Mouse (Mus musculus) frontal cortex, postnatal 10 days (tissue): Measurements from ENCODE around the gene Abca5.
"Not testable (repeated sequence)": the region's sequence is repeated elsewhere in the genome, so short reads cannot be mapped to it uniquely, and the experiment has no call there.

Experiments used
- DNase-seq, 2 experiments: peaks; one replicate each; pipeline ENCODE4 v3.0.0; 2022; ENCODE audit warnings: low spot score in 2 of 2, mixed read lengths in 1 of 2

Gene Abca5

DNA sequence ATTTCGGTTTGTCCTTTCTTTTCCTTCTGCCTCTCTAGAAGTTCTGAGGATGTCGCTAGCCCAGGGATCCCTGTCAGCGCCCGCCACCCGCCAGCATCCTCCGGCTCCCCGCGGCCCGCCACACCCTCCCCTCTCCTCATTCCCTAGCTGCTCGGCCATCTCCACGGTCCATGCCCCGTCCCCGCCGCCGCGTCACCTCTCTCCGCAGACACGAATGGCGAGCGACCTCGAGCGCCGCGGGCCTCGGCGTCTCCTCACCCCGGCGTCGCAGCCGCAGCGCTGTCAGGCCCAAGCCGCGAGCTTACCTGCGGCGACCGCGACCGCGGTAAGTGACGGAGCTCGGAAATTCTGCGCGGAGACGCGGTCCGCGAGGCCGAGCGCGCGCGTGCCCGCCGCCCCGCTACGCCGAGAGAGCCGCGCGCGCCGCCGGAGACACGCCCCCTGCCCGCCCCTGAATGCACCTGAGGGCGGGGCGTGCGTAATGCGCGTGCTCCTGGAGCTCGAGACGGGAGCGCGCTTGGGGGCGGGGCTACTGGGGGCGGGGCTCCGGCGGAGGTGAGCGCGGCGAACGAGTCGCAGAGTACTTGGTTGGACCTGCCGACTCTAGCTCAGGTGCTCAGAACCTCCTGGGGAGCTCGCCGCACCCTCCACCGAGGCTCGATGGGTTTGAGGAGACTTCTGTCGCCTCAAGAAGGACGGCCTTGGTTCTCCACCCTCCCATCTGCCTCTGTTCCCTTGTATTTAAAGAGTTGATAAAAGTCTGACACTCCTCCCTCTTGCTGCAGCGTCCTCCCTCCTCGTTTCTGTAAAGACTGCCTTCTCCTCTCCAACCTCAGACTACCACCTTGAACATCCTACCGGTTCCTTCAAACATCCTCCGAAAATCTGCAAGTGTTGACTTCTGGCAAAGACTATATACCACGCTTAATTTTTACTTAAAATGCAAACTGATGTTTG lies at the start of gene Abca5:
Abca5 (minus strand) TSS at position 428 of the 957 bp plus-strand sequence.
- DNase-seq, result peak; percentile 61 to 82

DNA sequence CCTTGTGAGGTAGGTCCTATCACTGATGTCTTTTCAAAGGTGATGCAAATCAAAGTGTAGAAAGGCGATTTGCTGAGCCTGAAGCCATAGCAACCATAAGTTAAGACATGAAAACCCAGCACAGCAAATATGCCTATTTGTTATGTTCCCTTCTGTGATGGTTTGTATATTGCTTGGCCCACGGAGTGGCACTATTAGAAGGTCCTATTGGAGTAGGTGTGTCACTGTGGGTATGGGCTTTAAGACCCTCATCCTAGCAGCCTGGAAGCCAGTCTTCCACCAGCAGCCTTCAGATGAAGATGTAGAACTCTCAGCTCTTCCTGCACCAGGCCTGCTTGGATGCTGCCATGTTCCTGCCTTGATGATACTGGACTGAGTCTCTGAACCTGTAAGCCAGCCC lies 48.0 kb upstream of the Abca5 start:
- DNase-seq, result no peak

DNA sequence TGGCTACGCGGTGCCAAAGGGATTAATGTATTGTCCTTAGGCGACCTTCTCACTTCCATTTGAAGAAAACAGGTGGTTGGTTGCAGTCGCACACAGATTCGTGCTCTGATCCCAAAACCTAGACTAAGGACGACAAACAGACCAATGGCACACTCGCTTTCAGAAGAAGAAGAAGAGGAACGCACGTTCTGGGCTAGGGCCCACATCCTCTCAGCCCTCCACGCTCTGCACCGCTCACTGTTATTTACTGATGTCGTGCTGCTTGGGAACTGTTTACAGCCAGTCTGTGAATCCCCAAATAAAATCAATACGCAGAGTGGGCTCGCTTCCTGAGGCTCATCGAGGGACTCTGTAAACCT lies 42.8 kb upstream of the Abca5 start:
- DNase-seq, result no peak

DNA sequence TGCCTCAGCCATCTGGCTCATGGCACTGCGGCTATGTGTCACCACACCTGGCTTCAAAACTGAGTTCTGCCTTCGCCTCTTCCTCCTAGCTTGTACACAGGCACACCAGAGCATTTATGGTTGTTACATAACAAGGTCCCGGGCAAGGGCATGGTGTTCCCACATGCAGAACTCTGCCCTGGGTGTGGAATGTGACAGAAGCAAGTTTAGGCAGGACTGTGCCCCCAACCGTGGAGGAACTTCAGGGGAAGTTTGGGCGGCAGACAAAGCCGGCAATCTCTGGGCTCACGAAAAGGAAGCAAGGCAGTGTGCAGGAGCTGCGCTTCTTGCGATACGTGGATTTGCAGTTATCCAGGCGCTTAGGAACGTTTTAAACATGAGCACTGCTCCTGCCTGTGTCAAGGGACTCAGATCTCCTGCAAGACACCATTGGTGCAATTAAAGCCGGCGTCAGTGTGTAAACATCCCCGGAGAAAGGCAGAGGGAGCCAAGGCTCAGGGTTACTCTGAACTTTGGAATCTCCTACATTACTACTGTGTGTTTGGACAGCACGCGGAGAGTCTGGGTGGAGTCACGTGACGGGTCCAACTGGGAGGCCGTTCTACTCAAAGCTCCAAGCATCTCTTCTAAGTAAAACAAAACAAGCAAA lies 42.3 kb upstream of the Abca5 start:
- peak; percentile 23 to 29 for DNase-seq

DNA sequence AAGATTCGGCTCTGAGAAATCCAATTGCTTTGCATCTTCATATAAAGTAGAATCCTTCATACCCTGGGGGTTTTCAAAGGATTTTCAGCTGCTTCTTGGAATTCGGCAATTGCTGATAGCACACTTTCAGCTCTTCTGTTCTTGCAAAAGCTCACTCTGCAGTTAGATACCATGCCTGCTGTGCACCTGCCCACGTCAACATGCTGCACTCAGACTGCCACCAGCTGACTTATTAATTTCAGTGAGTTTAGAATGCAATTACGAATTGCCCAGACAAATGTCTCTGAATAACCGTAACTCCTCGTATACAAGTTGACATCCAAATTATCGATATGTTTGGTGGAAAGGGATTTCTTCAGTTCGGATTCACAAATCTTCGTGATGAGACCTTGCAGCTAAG lies 36.5 kb upstream of the Abca5 start:
- no peak for DNase-seq

DNA sequence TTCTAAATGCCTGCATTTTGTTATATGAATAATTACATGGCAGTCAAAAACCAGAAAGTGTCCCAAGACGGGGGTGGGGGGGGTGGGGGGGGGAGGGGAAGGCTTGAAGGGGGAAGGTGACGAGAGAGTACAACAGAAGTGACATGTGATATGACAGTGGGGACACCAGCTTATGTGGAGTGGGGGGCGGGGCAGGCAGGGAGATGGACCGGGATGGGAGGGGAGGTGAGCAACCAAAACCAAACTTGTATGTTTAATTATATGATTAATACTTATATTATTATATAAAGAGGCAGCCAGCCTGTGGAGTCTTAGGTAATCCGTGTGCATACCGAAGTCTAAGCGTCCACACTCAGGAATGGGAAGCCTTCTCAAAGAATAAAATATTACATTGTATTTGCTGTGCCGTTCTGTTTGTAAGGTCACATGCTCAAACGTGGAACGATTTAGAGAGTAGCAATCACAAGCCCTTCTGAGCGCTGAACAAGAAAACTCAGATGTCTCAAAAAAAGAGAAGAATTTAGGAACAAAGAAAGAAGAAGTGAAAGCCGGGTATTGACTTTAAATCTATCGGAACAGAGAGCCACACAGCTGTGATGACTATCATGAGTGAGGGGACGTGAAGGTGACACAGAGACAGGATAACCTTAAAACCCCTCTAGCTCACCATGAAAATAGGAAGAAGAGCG lies 34.9 kb upstream of the Abca5 start:
- DNase-seq, result no peak

DNA sequence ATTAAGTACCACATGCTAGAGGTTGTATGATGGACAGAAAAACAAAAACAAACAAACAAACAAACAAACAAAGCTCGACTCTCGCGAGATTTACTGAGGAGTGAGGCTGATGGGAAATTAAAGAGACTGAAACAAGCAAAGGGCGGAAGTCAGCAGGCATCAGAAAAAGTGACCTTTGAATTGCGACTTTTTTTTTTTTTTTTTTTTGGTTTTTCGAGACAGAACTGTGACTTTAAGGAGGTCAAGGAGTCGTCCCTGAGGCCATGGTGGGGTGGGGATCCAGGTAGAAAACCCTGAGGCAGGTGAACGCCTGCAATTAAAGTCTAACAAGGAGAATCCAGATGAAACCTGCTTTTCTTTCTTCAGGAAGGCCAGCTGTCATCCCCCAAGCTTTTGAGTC lies 34.3 kb upstream of the Abca5 start:
- no peak for DNase-seq

DNA sequence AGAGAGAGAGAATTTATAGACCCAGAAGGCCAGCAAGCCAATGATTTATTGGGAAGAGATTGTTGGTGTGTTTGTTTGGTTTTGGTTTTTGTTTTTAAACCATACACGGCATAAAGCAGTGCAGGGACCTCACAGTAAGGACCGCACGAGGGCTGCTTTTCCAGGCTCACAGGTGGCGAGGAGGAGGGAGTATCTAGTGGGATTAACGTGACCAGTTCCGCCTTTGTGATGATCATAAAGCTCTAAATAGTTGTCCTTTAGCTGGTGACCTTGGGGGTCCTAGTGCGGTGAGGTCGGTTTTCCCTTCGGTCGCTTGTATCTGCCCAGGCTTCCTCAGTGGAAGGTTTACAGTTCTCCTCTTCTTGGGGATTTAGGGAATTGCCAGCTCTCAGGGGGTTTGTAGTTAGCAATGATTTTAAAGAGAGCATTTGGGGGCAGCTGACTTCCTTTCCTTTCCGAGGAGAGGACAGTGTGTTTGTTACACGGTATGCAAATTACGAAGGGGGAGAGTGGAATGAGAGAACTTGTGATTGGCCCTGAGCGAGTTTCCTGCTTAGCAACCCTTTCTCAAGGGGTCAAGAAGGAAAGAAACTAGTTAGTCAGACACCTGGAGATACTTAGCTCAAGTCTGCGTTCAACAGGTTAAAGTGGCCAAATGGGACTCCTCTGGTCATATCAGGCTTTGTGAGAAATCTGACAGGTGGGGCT lies 31.9 kb upstream of the Abca5 start:
- no peak for DNase-seq

DNA sequence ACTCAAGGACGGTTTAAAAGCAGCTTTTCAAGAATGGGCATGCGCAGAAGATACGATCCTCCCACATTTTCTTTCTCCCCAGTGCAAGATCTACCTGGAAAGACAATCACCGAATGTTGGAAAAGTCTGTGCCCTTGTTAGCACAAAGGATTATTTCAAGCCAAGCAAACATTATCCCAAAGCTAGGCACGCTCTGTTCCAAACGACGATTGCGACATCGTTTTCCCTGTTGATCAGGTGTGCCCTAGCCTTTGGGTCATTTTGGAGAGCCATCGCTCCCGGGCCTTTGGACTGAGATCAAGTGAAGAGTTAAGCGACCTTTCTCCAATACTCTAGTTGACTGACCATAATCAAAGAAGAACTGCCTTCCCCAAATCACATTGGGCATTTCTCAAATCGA lies 30.1 kb upstream of the Abca5 start:
- DNase-seq, result no peak

DNA sequence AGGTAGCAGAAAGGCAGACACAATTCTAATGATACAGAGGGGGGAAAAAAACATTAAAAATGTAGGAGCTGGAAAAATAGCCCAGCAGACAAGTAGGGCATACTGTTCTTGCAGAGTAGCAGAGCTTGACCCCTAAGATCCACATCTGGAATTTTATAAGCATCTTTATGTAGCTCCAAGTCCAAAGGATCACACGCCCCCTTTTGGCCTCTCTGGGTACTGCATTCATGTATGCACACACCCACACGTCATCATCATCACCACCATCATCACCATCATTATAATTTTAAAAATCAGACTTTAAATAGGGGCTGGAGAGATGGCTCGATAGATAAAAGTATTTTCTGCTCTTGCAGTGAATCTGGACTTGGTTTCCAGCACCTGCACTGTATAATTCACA lies 29.4 kb upstream of the Abca5 start:
- DNase-seq, result no peak

DNA sequence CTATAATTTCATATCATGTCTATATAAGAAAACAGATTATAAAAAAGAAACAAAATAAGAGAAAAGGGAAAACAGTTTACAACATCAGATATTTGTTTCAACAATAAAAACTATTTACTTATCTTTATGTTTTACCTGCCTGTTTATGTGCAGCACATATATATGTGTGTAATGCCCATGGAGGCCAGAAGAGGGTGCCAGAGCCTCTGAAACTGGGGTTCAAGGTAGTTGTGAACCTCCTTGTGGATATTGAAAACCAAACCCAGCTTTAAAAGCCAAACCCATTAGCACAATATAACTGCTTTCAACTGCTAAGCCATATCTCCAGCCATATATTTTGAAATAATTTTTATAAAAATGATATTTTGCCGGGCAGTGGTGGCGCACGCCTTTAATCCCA lies 27.5 kb upstream of the Abca5 start:
- peak in 1 of 2 experiments; percentile 20 for DNase-seq

DNA sequence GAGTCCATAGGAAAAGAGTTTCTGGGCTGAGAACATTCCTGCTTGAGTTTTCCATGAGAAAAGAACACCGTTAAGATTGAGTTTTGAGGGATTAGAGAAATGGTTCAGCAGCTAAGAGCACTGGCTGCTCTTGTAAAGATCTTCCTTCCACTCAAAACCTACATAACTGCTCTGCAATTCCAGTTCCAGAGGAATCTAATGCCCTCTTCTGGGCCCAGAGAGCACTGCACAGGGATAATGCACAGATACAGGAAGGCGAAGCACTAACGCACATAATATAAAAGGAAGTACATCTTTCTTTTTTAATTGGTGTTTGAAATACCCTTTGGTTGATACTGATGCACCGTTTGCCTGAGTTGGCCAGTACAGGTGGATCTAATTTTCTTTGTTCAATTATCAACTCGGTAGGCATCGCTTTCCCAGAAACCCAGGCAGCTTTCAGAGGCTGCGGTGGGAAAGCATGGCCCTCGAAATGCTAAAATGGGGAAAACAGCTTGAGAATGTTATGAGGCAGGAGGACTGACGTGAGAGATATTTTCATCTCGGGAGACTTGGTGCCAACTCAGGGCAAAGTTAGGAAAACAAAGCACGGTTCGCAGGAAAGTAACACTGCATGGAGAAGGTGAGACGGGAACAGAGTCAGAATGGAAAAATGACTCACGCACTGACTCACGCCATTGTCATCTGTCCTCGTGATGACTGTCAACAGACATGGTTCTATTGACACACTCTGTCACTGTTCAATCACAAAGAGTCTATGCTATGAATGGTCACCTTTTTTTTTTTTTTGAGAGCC lies 20.4 kb upstream of the Abca5 start:
- peak in 1 of 2 experiments; percentile 28 for DNase-seq

DNA sequence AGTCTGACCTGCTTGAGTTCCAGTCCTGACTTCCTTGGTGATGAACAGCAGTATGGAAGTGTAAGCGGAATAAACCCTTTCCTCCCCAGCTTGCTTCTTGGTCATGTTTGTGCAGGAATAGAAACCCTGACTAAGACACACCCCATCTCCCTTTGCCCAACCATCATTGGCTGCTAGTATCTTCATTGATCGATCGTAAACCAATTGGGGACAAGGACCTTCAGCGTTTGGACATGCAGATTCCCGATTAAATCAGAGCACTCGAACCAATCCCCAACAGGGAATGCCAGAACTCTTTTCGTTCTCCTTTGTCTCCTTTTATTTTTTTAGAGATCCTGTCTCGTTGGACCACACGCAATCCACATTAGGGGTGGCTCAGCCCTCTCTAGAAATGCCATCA lies 17.6 kb upstream of the Abca5 start:
- DNase-seq, result not testable (repeated sequence)

DNA sequence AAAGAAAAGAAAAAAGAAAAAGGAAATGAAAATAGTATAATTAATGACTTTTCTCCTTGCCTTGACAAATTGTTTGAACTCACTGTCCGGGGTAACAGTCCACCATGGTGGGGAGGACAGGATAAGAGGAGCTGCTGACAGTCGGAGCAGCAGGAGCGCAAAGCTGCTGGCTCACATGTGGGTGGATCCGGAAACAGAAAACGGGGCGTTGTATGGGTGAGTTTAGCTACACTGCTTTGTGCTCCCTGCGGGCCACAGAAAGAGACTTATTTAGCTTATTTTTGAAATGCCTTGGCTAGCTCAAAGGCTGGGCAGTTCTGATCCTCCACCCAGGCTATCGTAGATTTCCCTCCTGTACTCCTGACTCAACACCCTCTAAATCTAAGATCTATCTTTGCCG lies 16.7 kb upstream of the Abca5 start:
- no peak for DNase-seq

DNA sequence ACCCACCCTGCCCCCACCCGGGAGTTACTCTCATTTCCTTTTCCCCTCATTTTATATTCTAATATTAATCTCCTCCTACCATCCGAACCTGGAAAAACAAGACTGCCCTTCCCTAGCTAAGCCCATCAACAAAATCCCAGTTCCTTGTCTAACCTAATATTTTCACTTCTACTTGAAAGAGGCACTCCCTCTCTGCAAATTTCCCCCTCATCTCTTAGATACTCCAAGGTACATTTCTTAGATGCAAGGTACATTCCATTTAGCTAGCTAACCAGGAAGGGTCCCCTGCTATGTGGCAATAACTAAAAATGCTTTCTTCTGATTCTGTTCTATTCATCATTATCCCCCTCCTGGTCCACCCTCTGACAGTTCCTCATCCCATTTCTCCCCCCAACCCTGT lies 10.7 kb upstream of the Abca5 start:
- DNase-seq, result no peak

DNA sequence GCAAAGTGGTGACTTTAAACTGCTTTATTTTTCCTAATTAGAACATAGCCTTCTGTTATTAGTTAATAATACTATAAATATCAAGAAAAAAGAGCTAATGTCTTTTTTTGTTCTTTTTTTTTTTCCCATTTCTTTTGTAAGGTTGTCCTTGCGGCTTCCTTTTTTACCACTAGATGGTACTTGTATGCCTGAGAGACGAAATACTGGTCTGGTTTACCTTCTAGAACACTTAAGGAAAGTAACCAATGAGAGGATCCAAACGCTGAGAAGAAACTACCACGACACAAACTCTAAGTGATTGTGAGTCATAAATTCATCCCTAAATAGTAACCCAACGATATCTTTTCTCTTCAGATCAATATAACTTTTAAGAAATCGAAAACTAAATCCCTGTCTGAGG lies 10.3 kb upstream of the Abca5 start:
- no peak for DNase-seq

DNA sequence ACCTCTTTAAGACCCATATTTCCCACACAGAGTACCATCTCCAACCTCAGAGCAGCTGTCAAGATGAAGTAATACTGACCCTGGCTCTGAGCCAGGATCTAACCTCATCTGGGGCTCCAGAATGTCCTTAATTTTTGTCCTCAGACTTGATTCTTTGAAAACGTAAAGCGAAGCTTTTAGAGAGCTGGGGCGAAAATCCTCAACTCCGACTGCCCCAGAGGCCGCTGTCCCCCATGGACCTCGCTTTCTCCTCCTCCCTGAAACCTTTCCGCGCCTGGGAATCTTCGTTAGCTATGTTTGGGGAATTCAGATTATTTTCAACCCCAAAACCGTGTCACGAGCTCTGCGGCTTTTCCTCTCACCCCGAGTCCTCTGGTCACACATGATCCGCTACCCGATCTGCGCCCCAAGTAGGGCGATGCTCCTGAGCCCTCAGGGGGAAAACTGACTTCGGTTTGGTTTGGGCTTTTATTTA lies 665 bp downstream of the Abca5 start:
- peak in 1 of 2 experiments; percentile 11 for DNase-seq

DNA sequence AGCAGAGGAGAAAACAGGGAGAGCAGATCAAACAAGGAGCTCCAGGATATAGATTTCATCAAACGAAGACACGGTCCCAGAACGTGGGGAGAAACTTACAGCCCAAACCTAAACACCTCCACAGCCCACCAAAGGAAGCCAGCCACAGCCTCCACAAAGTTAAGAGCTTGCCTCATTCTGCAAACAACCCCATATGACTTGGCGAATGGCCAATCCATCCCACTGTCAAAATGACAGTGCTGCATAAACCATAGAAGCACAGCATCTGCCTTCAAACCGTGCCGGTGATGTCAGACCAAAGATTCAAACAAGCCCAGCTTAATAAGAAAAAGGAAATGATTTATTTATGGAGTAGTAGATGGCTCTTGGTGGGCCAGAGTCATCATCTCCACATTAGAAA lies 7.4 kb downstream of the Abca5 start:
- DNase-seq, result no peak

DNA sequence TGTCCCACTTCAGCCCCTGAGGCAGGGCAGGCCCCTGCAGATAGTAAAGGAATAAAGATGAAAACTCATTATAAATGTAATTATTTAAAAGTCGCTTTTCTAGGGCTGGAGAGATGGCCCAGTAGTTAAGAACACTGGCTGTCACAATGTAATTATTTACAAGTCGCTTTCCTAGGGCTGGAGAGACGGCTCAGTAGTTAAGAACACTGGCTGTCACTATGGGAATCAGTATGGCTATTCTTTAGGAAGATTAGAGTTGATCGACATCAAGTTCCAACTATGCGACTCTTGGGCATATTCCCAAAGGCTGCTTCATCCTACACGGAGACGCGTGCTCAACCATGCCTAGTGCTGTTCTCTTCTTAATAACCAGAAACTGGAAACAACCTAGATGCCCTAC lies 15.2 kb downstream of the Abca5 start:
- DNase-seq, result no peak

DNA sequence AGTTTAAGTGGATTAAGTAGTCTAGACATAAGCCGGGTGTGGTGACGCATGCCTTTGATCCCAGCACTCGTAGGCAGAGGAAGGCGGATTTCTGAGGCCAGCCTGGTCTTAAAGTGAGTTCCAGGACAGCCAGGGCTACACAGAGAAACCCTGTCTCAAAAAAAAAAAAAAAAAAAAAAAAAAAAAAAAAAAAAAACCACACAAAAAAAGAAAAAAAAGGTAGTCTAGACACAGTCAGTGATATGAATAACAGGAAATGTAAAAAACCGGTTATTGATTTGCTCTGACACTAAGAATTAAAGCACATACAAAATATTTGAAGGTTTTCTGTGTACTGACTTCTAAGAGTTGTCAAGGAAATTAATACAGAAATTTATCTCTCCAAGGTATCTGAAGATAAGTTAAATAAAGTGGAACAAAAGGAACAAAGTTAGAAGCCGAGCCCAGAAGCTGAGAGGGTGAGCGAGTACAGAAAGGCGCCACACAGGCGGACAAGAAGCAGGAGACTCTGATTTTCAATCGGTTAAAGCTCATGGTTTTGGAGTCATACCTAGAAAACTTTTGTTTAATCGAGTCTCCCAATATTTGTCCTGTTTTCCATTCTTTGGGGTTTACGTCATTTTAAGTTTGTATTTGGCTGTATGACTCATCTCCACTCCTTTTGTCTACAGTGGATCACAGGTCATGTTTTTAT lies 30.9 kb downstream of the Abca5 start:
- DNase-seq, result no peak
